Mouse (Mus musculus) embryo, embryonic 11.5 days (tissue): ENCODE data around the gene Nckap5.
A peak's percentile ranks its signal among the peaks of the same experiment; 100 is the strongest.
"Not testable (repeated sequence)": the region's sequence is repeated elsewhere in the genome, so short reads cannot be mapped to it uniquely, and the experiment has no call there.

ENCODE experiments used
- DNase-seq: peaks from one replicate; pipeline ENCODE4 v3.0.0-alpha.2; 2012; ENCODE audit warnings: low read depth, low spot score

Gene Nckap5

GRCm38 (mm10) chr1:126024518-126024917, 806.1 kb downstream of the Nckap5 start:
- no peak for DNase-seq

- no peak for DNase-seq
Observed at GRCm38 (mm10) chr1:126022959-126023358, 807.6 kb downstream of the Nckap5 start.

GRCm38 (mm10) chr1:126018654-126019053, 811.9 kb downstream of the Nckap5 start:
- DNase-seq: not testable (repeated sequence)

GRCm38 (mm10) chr1:126011661-126012091, 818.9 kb downstream of the Nckap5 start:
- DNase-seq: no peak

GRCm38 (mm10) chr1:126007571-126007970, 823.0 kb downstream of the Nckap5 start:
- no peak for DNase-seq

GRCm38 (mm10) chr1:126005672-126006071, 824.9 kb downstream of the Nckap5 start:
- DNase-seq: no peak

- peak; percentile 5 for DNase-seq
Observed at GRCm38 (mm10) chr1:125996540-125996939, 834.1 kb downstream of the Nckap5 start.

- DNase-seq: no peak
Observed at GRCm38 (mm10) chr1:125987803-125988202, 842.8 kb downstream of the Nckap5 start.

- DNase-seq: no peak
Observed at GRCm38 (mm10) chr1:125984570-125984969, 846.0 kb downstream of the Nckap5 start.

- DNase-seq: no peak
Observed at GRCm38 (mm10) chr1:125974649-125975048, 856.0 kb downstream of the Nckap5 start.

- DNase-seq: no peak
Observed at GRCm38 (mm10) chr1:125971933-125972332, 858.7 kb downstream of the Nckap5 start.

- DNase-seq: no peak
Observed at GRCm38 (mm10) chr1:125967671-125968070, 862.9 kb downstream of the Nckap5 start.

GRCm38 (mm10) chr1:125951026-125951425, 879.6 kb downstream of the Nckap5 start:
- DNase-seq: no peak

- no peak for DNase-seq
Observed at GRCm38 (mm10) chr1:125949076-125949475, 881.5 kb downstream of the Nckap5 start.

GRCm38 (mm10) chr1:125945136-125945535, 885.5 kb downstream of the Nckap5 start:
- DNase-seq: no peak

GRCm38 (mm10) chr1:125943305-125943704, 887.3 kb downstream of the Nckap5 start:
- DNase-seq: no peak

GRCm38 (mm10) chr1:125925486-125925885, 905.1 kb downstream of the Nckap5 start:
- DNase-seq: no peak

GRCm38 (mm10) chr1:125923062-125923461, 907.5 kb downstream of the Nckap5 start:
- DNase-seq: no peak

- DNase-seq: no peak
Observed at GRCm38 (mm10) chr1:125920696-125921095, 909.9 kb downstream of the Nckap5 start.

GRCm38 (mm10) chr1:125912601-125913600, 917.7 kb downstream of the Nckap5 start, which contains the start of gene Lypd1:
Lypd1 (minus strand) TSS chr1:125913101.
- no peak for DNase-seq

GRCm38 (mm10) chr1:125911901-125912445, 918.6 kb downstream of the Nckap5 start:
- DNase-seq: no peak

- DNase-seq: no peak
Observed at GRCm38 (mm10) chr1:125911337-125911900, 919.2 kb downstream of the Nckap5 start.
